Mouse (Mus musculus): ENCODE measurements around the gene Mpv17l. TPM values are rescaled to one million over a fixed set of nuclear protein-coding genes. Genes with fewer than 3 reads are reported as not detected.
"Not testable (repeated sequence)": the region's sequence is repeated elsewhere in the genome, so short reads cannot be mapped to it uniquely, and the experiment has no call there.

The Mpv17l gene
- polyA plus RNA-seq, 1 experiment = 12.6 TPM

- DNase-seq (ENCODE audit: low read depth) = no peak
- no peak for TF ChIP-seq CTCF (IDR thresholded peaks at IDR 0.05; ENCODE audit: borderline replicate concordance, extremely low read depth, insufficient read depth, insufficient read length)
- TF ChIP-seq POLR2A (IDR thresholded peaks at IDR 0.05; ENCODE audit: borderline replicate concordance, extremely low read depth, insufficient read depth, insufficient read length, poor library complexity, severe bottlenecking) = no peak
Measured at GRCm38 (mm10) chr16:13896357-13896756, 6.6 kb upstream of the Mpv17l start.

GRCm38 (mm10) chr16:13898981-13899380 is 4.0 kb upstream of the Mpv17l start:
- no peak for DNase-seq (ENCODE audit: low read depth)
- no peak for TF ChIP-seq CTCF (IDR thresholded peaks at IDR 0.05; ENCODE audit: borderline replicate concordance, extremely low read depth, insufficient read depth, insufficient read length)

GRCm38 (mm10) chr16:13902397-13902831 is 547 bp upstream of the Mpv17l start:
- DNase-seq (ENCODE audit: low read depth) = no peak
- TF ChIP-seq CTCF (IDR thresholded peaks at IDR 0.05; ENCODE audit: borderline replicate concordance, extremely low read depth, insufficient read depth, insufficient read length) (no peak), POLR2A (IDR thresholded peaks at IDR 0.05; ENCODE audit: borderline replicate concordance, extremely low read depth, insufficient read depth, insufficient read length, poor library complexity, severe bottlenecking) (no peak)

- TF ChIP-seq CTCF (IDR thresholded peaks at IDR 0.05; ENCODE audit: borderline replicate concordance, extremely low read depth, insufficient read depth, insufficient read length) (peak; percentile 66; the same call in 1 of the 2 replicates), POLR2A (IDR thresholded peaks at IDR 0.05; ENCODE audit: borderline replicate concordance, extremely low read depth, insufficient read depth, insufficient read length, poor library complexity, severe bottlenecking) (no peak)
- DNase-seq (ENCODE audit: low read depth) = peak; percentile 97
Measured at GRCm38 (mm10) chr16:13903488-13903887, 527 bp downstream of the Mpv17l start.

- DNase-seq (ENCODE audit: low read depth) = no peak
- TF ChIP-seq POLR2A (IDR thresholded peaks at IDR 0.05; ENCODE audit: borderline replicate concordance, extremely low read depth, insufficient read depth, insufficient read length, poor library complexity, severe bottlenecking) (no peak), CTCF (IDR thresholded peaks at IDR 0.05; ENCODE audit: borderline replicate concordance, extremely low read depth, insufficient read depth, insufficient read length) (no peak)
Measured at GRCm38 (mm10) chr16:13907297-13907696, 4.3 kb downstream of the Mpv17l start.

GRCm38 (mm10) chr16:13920093-13920492 is 17.1 kb downstream of the Mpv17l start:
- TF ChIP-seq POLR2A (IDR thresholded peaks at IDR 0.05; ENCODE audit: borderline replicate concordance, extremely low read depth, insufficient read depth, insufficient read length, poor library complexity, severe bottlenecking) (no peak), CTCF (IDR thresholded peaks at IDR 0.05; ENCODE audit: borderline replicate concordance, extremely low read depth, insufficient read depth, insufficient read length) (no peak)
- no peak for DNase-seq (ENCODE audit: low read depth)

GRCm38 (mm10) chr16:13921063-13921462 is 18.1 kb downstream of the Mpv17l start:
- TF ChIP-seq CTCF (IDR thresholded peaks at IDR 0.05; ENCODE audit: borderline replicate concordance, extremely low read depth, insufficient read depth, insufficient read length) (no peak), POLR2A (IDR thresholded peaks at IDR 0.05; ENCODE audit: borderline replicate concordance, extremely low read depth, insufficient read depth, insufficient read length, poor library complexity, severe bottlenecking) (no peak)

GRCm38 (mm10) chr16:13921781-13922180 is 18.8 kb downstream of the Mpv17l start:
- DNase-seq (ENCODE audit: low read depth) = no peak
- TF ChIP-seq POLR2A (IDR thresholded peaks at IDR 0.05; ENCODE audit: borderline replicate concordance, extremely low read depth, insufficient read depth, insufficient read length, poor library complexity, severe bottlenecking) (no peak), CTCF (IDR thresholded peaks at IDR 0.05; ENCODE audit: borderline replicate concordance, extremely low read depth, insufficient read depth, insufficient read length) (no peak)

More at GRCm38 (mm10) chr16:13921063-13921462, 18.1 kb downstream of the Mpv17l start:
- DNase-seq (ENCODE audit: low read depth) = no peak

- DNase-seq (ENCODE audit: low read depth) = not testable (repeated sequence)
Measured at GRCm38 (mm10) chr16:13922499-13922898, 19.5 kb downstream of the Mpv17l start.

- DNase-seq (ENCODE audit: low read depth) = not testable (repeated sequence)
Measured at GRCm38 (mm10) chr16:13922966-13923365, 20.0 kb downstream of the Mpv17l start.

- DNase-seq (ENCODE audit: low read depth) = no peak
Measured at GRCm38 (mm10) chr16:13927456-13928075, 24.6 kb downstream of the Mpv17l start.

GRCm38 (mm10) chr16:13940139-13940846 is 37.3 kb downstream of the Mpv17l start:
- no peak for TF ChIP-seq CTCF (IDR thresholded peaks at IDR 0.05; ENCODE audit: borderline replicate concordance, extremely low read depth, insufficient read depth, insufficient read length)
- no peak for TF ChIP-seq POLR2A (IDR thresholded peaks at IDR 0.05; ENCODE audit: borderline replicate concordance, extremely low read depth, insufficient read depth, insufficient read length, poor library complexity, severe bottlenecking)
- peak; percentile 91 for DNase-seq (ENCODE audit: low read depth)

More at GRCm38 (mm10) chr16:13927456-13928075, 24.6 kb downstream of the Mpv17l start:
- no peak for TF ChIP-seq CTCF (IDR thresholded peaks at IDR 0.05; ENCODE audit: borderline replicate concordance, extremely low read depth, insufficient read depth, insufficient read length)
- no peak for TF ChIP-seq POLR2A (IDR thresholded peaks at IDR 0.05; ENCODE audit: borderline replicate concordance, extremely low read depth, insufficient read depth, insufficient read length, poor library complexity, severe bottlenecking)

Measured in brain, embryonic 14.5 days (tissue).